Mouse (Mus musculus): ENCODE measurements at regions not wholly inside any gene's neighbourhood (a gene's known extent, or its start where the extent isn't known, plus 50 kb on each side); places are given as distances from the start of the nearest gene placed in this dataset.

- DNase-seq (ENCODE audit: low spot score), result no peak
These were observed 80.2 kb downstream of the Dhrs2 start for GRCm38 (mm10) chr14:55301996-55302395.

- no peak for DNase-seq (ENCODE audit: low spot score)
These were observed 91.8 kb downstream of the Dhrs2 start for GRCm38 (mm10) chr14:55313615-55314014.

GRCm38 (mm10) chr14:55323897-55324296 lies 102.1 kb downstream of the Dhrs2 start:
- DNase-seq (ENCODE audit: low spot score), result no peak

GRCm38 (mm10) chr14:55324335-55324734 lies 102.5 kb downstream of the Dhrs2 start:
- DNase-seq (ENCODE audit: low spot score), result no peak

GRCm38 (mm10) chr14:55333812-55334211 lies 112.0 kb downstream of the Dhrs2 start:
- no peak for DNase-seq (ENCODE audit: low spot score)

- no peak for DNase-seq (ENCODE audit: low spot score)
These were observed 112.5 kb downstream of the Dhrs2 start for GRCm38 (mm10) chr14:55334305-55334704.

GRCm38 (mm10) chr14:55335586-55335985 lies 113.8 kb downstream of the Dhrs2 start:
- no peak for DNase-seq (ENCODE audit: low spot score)

- DNase-seq (ENCODE audit: low spot score), result no peak
These were observed 114.8 kb downstream of the Dhrs2 start for GRCm38 (mm10) chr14:55336451-55337195.

- DNase-seq (ENCODE audit: low spot score), result no peak
These were observed 116.2 kb downstream of the Dhrs2 start for GRCm38 (mm10) chr14:55338010-55338409.

- DNase-seq (ENCODE audit: low spot score), result no peak
These were observed 116.7 kb downstream of the Dhrs2 start for GRCm38 (mm10) chr14:55338500-55338899.

GRCm38 (mm10) chr14:55339036-55339614 lies 117.3 kb downstream of the Dhrs2 start:
- no peak for DNase-seq (ENCODE audit: low spot score)

- no peak for DNase-seq (ENCODE audit: low spot score)
These were observed 121.5 kb downstream of the Dhrs2 start for GRCm38 (mm10) chr14:55343341-55343740.

GRCm38 (mm10) chr14:55343914-55344313 lies 122.1 kb downstream of the Dhrs2 start:
- no peak for DNase-seq (ENCODE audit: low spot score)

GRCm38 (mm10) chr14:55345091-55345490 lies 123.3 kb downstream of the Dhrs2 start:
- no peak for DNase-seq (ENCODE audit: low spot score)

- DNase-seq (ENCODE audit: low spot score), result no peak
These were observed 126.3 kb downstream of the Dhrs2 start for GRCm38 (mm10) chr14:55348098-55348497.

- DNase-seq (ENCODE audit: low spot score), result no peak
These were observed 121.3 kb upstream of the Dhrs4 start for GRCm38 (mm10) chr14:55357258-55357657.

GRCm38 (mm10) chr14:55358429-55358828 lies 120.1 kb upstream of the Dhrs4 start:
- DNase-seq (ENCODE audit: low spot score), result no peak

- DNase-seq (ENCODE audit: low spot score), result no peak
These were observed 116.2 kb upstream of the Dhrs4 start for GRCm38 (mm10) chr14:55362316-55362715.

GRCm38 (mm10) chr14:55362757-55363156 lies 115.8 kb upstream of the Dhrs4 start:
- no peak for DNase-seq (ENCODE audit: low spot score)

- no peak for DNase-seq (ENCODE audit: low spot score)
These were observed 108.2 kb upstream of the Dhrs4 start for GRCm38 (mm10) chr14:55370384-55370783.

- DNase-seq (ENCODE audit: low spot score), result peak; percentile 21
These were observed 105.6 kb upstream of the Dhrs4 start for GRCm38 (mm10) chr14:55372960-55373359.

- peak; percentile 31 for DNase-seq (ENCODE audit: low spot score)
These were observed 91.8 kb upstream of the Dhrs4 start for GRCm38 (mm10) chr14:55386773-55387172.

GRCm38 (mm10) chr14:55387378-55387777 lies 91.2 kb upstream of the Dhrs4 start:
- no peak for DNase-seq (ENCODE audit: low spot score)

- no peak for DNase-seq (ENCODE audit: low spot score)
These were observed 86.2 kb upstream of the Dhrs4 start for GRCm38 (mm10) chr14:55392390-55392789.
